In the genomic region with DNA sequence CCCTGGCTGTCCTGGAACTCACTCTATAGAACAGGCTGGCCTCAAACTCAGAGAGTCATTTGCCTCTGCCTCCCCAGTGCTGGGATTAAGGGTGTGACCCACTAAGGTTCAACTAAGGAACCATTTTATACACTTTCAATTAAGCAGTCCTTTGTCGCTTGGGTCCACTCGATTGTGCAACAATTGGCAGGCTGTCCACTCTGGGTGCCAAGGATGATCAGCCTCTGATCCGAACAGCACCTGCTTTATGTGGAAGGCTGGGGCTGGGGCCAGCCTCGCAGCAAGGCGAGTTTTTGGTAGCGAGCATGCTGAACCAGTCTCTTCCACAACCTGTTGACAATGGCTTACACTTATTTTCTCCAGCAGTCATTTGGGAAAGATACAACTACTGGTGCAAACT, we compare ENCODE assay signal across 11 mouse cellular contexts. TPM values are rescaled to one million over a fixed set of nuclear protein-coding genes. Genes with fewer than 3 reads are reported as not detected.
A peak's percentile ranks its signal among the peaks of the same experiment; 100 is the strongest.
DNase-seq lines count a peak whose midpoint lies in the region.
"Had no signal": no experiment of that assay in that cellular context is flagged by ENCODE, and none has a peak within 500 bp of the region (broad histone marks: within the 10 kb centered on the region; RNA-seq: fewer than 3 reads in every experiment).

No protein-coding gene starts in this region.

- intact Hi-C loops in gastrocnemius, postnatal 14 days (cut with DNase I; ENCODE audit: low total_unique reads), result no loop called here

- DNase-seq in gastrocnemius, adult 18-20 months (ENCODE audit: low spot score), result peak; percentile 82
- no peak for DNase-seq in gastrocnemius, postnatal 4 days (ENCODE audit: low spot score in 2 of 2)
- DNase-seq in layer of hippocampus, adult 11-12 months (ENCODE audit: low spot score), result peak; percentile 34
- no peak for DNase-seq in layer of hippocampus, adult 8-10 months (ENCODE audit: low spot score in 2 of 2)
- peak; percentile 53 for DNase-seq in adrenal gland, postnatal 25 days
- peak; percentile 62 for DNase-seq in gastrocnemius, postnatal 14 days
- DNase-seq in thymus, postnatal 10 days (ENCODE audit: low spot score in 2 of 2), result no peak
- DNase-seq in frontal cortex, postnatal 14 days (ENCODE audit: low spot score in 2 of 2), result no peak
- DNase-seq: cerebellum, adult 11 months; spleen, adult 18-20 months; thymus, postnatal 4 days had no signal

RNA-seq across cellular contexts. Expression of a gene that starts 29.2 kb away (rescaled TPM):
- 10 to 100 TPM; 21.7 to 30.2 TPM for total RNA-seq in gastrocnemius, adult 18-20 months (2021)
- total RNA-seq in gastrocnemius, postnatal 4 days (2021), result 10 to 100 TPM; 42.1 to 45.5 TPM
- total RNA-seq in layer of hippocampus, adult 8-10 months (2022), result 10 to 100 TPM; 73.3 to 88.6 (median 79.4) TPM
- 130 and 193 TPM in 2 replicates for total RNA-seq in adrenal gland, postnatal 25 days (2021)
- 10 to 100 TPM; 26.3 to 38.8 TPM for total RNA-seq in gastrocnemius, postnatal 14 days (2021)

Comparison
In these comparisons a context has a peak if more than half of its experiments do, and no peak if none do; other contexts are left out.
1. DNase-seq: peak in gastrocnemius, adult 18-20 months (single experiment), layer of hippocampus, adult 11-12 months (single experiment), adrenal gland, postnatal 25 days (single experiment) and gastrocnemius, postnatal 14 days (single experiment); none in gastrocnemius, postnatal 4 days (0 of 2), layer of hippocampus, adult 8-10 months (0 of 2), thymus, postnatal 10 days (0 of 2) and frontal cortex, postnatal 14 days (0 of 2).